Mouse (Mus musculus) liver, embryonic 14.5 days (tissue): ENCODE measurements around the gene Ptger4. TPM values are rescaled to one million over a fixed set of nuclear protein-coding genes. Genes with fewer than 3 reads are reported as not detected.
A peak's percentile ranks its signal among the peaks of the same experiment; 100 is the strongest.

Experiments used
- ATAC-seq: fragments of 200-750 bp; cut with Nextera tagmentation; 2 replicates; pipeline ENCODE4 v1.8.0; 2017; ENCODE audit warnings: moderate number of reproducible peaks, mild to moderate bottlenecking, moderate library complexity; ENCODE audit not compliant: insufficient read depth
- DNase-seq, 3 experiments: peaks; one replicate each; pipeline ENCODE4 v3.0.0-alpha.2; 2012 to 2013; ENCODE audit warnings: low read depth in 3 of 3, low spot score in 3 of 3
- H3K27ac ChIP-seq: fragments of 300-500 bp; sonication (generic); 2 replicates; pipeline ENCODE4 v1.5.1; 2014; ENCODE audit warnings: moderate library complexity, mild to moderate bottlenecking, control low read depth, inconsistent platforms
- H3K27me3 ChIP-seq: fragments of 300-500 bp; sonication (generic); 2 replicates; pipeline ENCODE4 v1.6.1; 2014; ENCODE audit warnings: mild to moderate bottlenecking, low read length, moderate library complexity; ENCODE audit not compliant: control insufficient read depth, insufficient read depth
- H3K36me3 ChIP-seq: fragments of 300-500 bp; sonication (generic); replicated peaks from 2 replicates; pipeline ENCODE4 v1.6.1; 2014; ENCODE audit warnings: low read depth; ENCODE audit not compliant: control insufficient read depth, insufficient read depth
- H3K4me1 ChIP-seq, 2 experiments: fragments of 200-500 bp in 1 of 2; fragments of 300-500 bp in 1 of 2; sonication (generic) in 1 of 2; replicated peaks; 2 replicates each; pipeline ENCODE4 v1.6.1; 2012 to 2014; ENCODE audit warnings: antibody characterized with exemption in 1 of 2, inconsistent platforms in 1 of 2, low read length in 1 of 2; ENCODE audit not compliant: control insufficient read depth in 2 of 2, insufficient read depth in 2 of 2
- H3K4me2 ChIP-seq: fragments of 300-500 bp; sonication (generic); 2 replicates; pipeline ENCODE4 v1.6.1; 2014; ENCODE audit warnings: low read depth, mild to moderate bottlenecking, control low read depth, moderate library complexity
- H3K4me3 ChIP-seq, 2 experiments: fragments of 200-500 bp in 1 of 2; fragments of 300-500 bp in 1 of 2; sonication (generic) in 1 of 2; 2 replicates each; pipeline ENCODE4 v1.5.1; 2012 to 2014; ENCODE audit warnings: low read depth in 2 of 2, low read length in 2 of 2, mild to moderate bottlenecking in 2 of 2, control low read depth in 1 of 2, inconsistent platforms in 1 of 2, moderate library complexity in 1 of 2; ENCODE audit not compliant: insufficient read depth in 1 of 2
- H3K9ac ChIP-seq: fragments of 300-500 bp; sonication (generic); replicated peaks from 2 replicates; pipeline ENCODE4 v1.6.1; 2014; ENCODE audit warnings: mild to moderate bottlenecking, control low read depth, moderate library complexity
- H3K9me3 ChIP-seq: fragments of 300-500 bp; sonication (generic); 2 replicates; pipeline ENCODE4 v1.6.1; 2016; ENCODE audit warnings: low read length, mixed read lengths; ENCODE audit not compliant: control insufficient read depth
- CTCF ChIP-seq: IDR thresholded peaks from 2 replicates; pipeline ENCODE4 v1.5.1; 2016; ENCODE audit warnings: antibody characterized with exemption, low read depth, control low read depth
- EP300 ChIP-seq: IDR thresholded peaks from 2 replicates; pipeline ENCODE4 v1.6.1; 2016; ENCODE audit warnings: antibody characterized with exemption, low read depth
- WGBS: fragments of 180-500 bp; shearing (Covaris S2); extraction: QIAGEN DNeasy Blood & Tissue Kit; methylation state at CpG from one replicate; pipeline ENCODE4 v1.1.7; 2014; ENCODE audit not compliant: insufficient replicate concordance; 5-methylcytosine and 5-hydroxymethylcytosine counted together
- polyA plus RNA-seq, 2 experiments: library from polyadenylated mRNA; depleted of rRNA in 1 of 2; stranded (reverse) in 1 of 2; unstranded in 1 of 2; fragments of >200 nt; fragmentation: Nextera tagmentation in 1 of 2; extraction: Ambion mirVana in 1 of 2; gene quantifications; 2 replicates each; pipeline versions ENCODE4 v1.2.1 to v1.2.3; 2012 to 2014

The Ptger4 gene
- polyA plus RNA-seq, 2 experiments, result 1.3 to 1.5 TPM

DNA sequence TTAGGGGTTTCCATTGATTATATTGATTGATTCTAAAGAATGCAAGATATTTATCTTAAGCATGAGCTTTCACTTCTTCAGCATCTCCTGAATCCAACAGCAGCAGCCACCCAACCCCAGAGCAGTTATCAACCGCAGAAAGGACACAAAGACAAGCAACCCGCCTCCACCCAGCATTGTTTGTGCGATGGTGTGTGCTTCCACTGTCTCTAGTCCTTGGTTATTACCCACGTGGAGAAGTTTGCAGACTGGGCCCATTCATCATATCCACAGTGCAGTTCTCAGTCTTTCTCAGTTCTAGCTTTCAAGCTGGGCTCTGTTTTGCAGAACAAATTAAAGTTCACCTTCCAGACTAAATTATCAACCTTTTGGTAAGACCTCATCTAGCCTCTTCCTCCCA lies 4.6 kb downstream of the Ptger4 start:
- H3K9me3 ChIP-seq, result no peaks in the 10 kb centered on the region
- ATAC-seq (no peak), DNase-seq (no peak)
- peak overlapping the region; percentile 100 for H3K4me2 ChIP-seq
- 0 out of 2 replicates have a peak overlapping the region, but pooled peaks have one; percentile 32 for H3K9ac ChIP-seq
- peak overlapping the region; percentile 2 to 17; a peak in 1 of 4 replicates for H3K4me3 ChIP-seq
- 11% methylated on average over 4 of the region's 4 CpGs for WGBS
- peaks cover 6% of the 10 kb centered on the region for H3K27me3 ChIP-seq
- H3K27ac ChIP-seq, result peak overlapping the region; percentile 44
- TF ChIP-seq CTCF, result no peak
- no peak for TF ChIP-seq EP300
- H3K4me1 ChIP-seq, result peaks cover 12 to 36% of the 10 kb centered on the region in 2 experiments
- H3K36me3 ChIP-seq, result no peaks in the 10 kb centered on the region

DNA sequence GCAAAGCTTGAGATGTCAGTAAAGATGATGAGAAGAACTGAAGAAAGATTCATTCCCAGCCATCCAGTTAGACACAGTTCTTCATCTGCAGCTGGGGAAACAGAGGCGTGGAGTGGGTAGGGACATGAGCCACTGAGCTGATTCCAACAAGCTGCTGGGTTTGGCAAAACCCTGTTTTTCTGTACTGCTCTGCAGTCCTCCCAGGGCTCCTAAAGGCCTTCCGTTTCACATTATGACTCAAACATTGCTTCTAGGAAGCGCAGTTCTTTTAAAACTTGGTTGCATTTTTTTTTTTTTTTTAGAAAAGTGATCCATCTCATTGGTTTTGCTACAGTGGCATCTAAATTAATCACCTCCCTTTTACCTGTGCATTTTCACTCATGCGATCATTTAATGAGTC lies 5.4 kb downstream of the Ptger4 start:
- Histone ChIP-seq H3K9ac (no peak overlapping the region), H3K4me3 (no peak overlapping the region), H3K4me2 (no peak overlapping the region), H3K9me3 (no peaks in the 10 kb centered on the region), H3K36me3 (no peaks in the 10 kb centered on the region), H3K4me1 (peaks cover 10 to 36% of the 10 kb centered on the region in 2 experiments), H3K27me3 (peaks cover 6% of the 10 kb centered on the region), H3K27ac (no peak overlapping the region)
- ATAC-seq (no peak), DNase-seq (no peak)
- TF ChIP-seq EP300, result no peak
- no peak for TF ChIP-seq CTCF
- 73% methylated on average over 4 of the region's 4 CpGs for WGBS

DNA sequence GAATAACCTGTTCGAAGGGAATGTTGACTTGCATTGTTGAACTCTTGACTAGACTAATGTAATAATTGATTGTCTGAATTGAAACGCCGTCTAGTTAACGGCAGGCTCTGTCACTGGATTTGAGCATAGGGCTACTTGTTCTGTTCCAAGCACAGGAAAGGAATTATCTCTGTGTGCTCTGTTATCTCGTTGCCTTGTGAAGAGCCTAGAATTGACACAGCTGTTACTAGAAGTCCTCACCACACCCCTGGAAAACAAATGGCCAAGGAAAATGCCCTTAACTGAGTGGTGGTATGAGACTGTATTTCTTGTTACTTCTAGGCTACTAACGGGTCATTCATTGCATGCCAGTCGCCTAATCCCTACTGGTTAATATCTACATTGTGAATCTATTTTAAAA lies 5.9 kb downstream of the Ptger4 start:
- WGBS, result 44% methylated on average over 7 of the region's 7 CpGs

DNA sequence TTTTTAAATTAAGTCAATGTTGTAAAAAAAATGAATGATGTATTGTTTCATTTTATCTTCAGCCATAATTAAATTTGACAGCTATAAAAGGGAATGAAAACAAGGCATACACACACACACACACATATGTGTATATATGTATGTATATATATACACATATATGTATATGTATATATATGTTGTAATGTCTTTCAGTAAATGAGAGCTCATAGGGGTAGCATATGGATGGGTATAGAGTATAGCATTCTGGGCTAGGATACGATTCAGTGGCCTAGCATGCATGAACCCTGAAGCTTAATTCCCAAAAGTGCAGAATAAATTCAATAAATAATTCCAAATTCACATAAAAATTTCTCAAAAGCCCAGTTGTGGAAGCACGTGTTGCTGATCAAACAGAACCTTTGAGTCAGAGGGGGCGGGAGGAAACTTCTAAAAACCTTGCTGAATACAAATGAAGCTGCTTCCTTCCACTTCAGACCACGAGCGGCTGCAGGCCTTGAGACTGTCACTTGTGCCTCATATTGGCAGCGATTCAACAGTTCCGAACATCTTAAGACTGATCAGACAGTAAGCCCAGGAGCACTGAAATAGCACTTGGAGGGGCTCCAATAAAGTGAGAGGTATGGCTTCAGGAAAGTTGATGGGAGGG lies 6.9 kb downstream of the Ptger4 start:
- no peak for TF ChIP-seq CTCF
- TF ChIP-seq EP300, result no peak
- ATAC-seq, result no peak

More for the DNA sequence above, 5.9 kb downstream of the Ptger4 start:
- no peak overlapping the region for H3K27ac ChIP-seq
- TF ChIP-seq CTCF (no peak), EP300 (no peak)
- no peaks in the 10 kb centered on the region for H3K36me3 ChIP-seq
- H3K9ac ChIP-seq, result no peak overlapping the region
- H3K4me2 ChIP-seq, result no peak overlapping the region
- H3K27me3 ChIP-seq, result peaks cover 6% of the 10 kb centered on the region
- no peak overlapping the region for H3K4me3 ChIP-seq
- ATAC-seq (no peak), DNase-seq (no peak)
- no peaks in the 10 kb centered on the region for H3K9me3 ChIP-seq
- peaks cover 10 to 33% of the 10 kb centered on the region in 2 experiments for H3K4me1 ChIP-seq

DNA sequence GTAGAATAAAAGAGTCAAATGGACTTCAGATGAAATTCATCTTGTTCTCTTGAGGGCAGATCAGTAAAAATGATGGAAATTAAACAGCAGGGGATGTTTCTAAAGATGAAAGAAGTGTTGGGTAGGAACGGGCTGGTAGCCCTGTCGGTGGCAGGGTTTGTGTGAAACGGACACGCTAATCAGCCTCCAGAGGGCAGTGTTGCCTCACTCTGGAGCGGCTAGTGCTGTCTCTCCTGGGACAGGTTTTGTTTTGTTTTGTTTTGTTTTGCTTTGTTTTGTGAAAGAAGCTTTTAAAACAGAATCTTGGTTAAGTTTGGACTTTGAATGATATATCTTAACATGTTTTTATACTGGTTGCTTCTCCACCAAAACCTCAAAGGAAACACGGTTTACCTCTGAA lies 7.4 kb downstream of the Ptger4 start:
- Histone ChIP-seq H3K4me3 (no peak overlapping the region), H3K9ac (no peak overlapping the region), H3K27ac (no peak overlapping the region), H3K4me2 (no peak overlapping the region), H3K27me3 (no peaks in the 10 kb centered on the region), H3K4me1 (peaks cover 10 to 27% of the 10 kb centered on the region in 2 experiments), H3K9me3 (no peaks in the 10 kb centered on the region), H3K36me3 (no peaks in the 10 kb centered on the region)
- DNase-seq (peak; percentile 60 to 70 (median 66)), ATAC-seq (peak; percentile 50; the same call in 1 of the 2 replicates)
- 2% methylated on average over 6 of the region's 6 CpGs for WGBS
- TF ChIP-seq CTCF (peak; percentile 97), EP300 (no peak)

More for the DNA sequence above, 6.9 kb downstream of the Ptger4 start:
- no peak overlapping the region for H3K4me2 ChIP-seq
- no peaks in the 10 kb centered on the region; the same call in 1 of the 2 replicates for H3K27me3 ChIP-seq
- no peaks in the 10 kb centered on the region for H3K36me3 ChIP-seq
- no peak overlapping the region for H3K27ac ChIP-seq
- DNase-seq, result no peak
- no peak overlapping the region for H3K4me3 ChIP-seq
- 35% methylated on average over 7 of the region's 7 CpGs for WGBS
- peaks cover 10 to 27% of the 10 kb centered on the region in 2 experiments for H3K4me1 ChIP-seq
- H3K9ac ChIP-seq, result no peak overlapping the region
- H3K9me3 ChIP-seq, result no peaks in the 10 kb centered on the region
